10 mouse cellular contexts compared by ENCODE assay signal in genomic region chr16:42303461-42303860, GRCm38 (mm10). TPM values are rescaled to one million over a fixed set of nuclear protein-coding genes. Genes with fewer than 3 reads are reported as not detected.
DNase-seq lines count a peak whose midpoint lies in the region; ATAC-seq lines count a peak whose summit lies in the region.
"Had no signal": no experiment of that assay in that cellular context is flagged by ENCODE, and none has a peak within 500 bp of the region (broad histone marks: within the 10 kb centered on the region; RNA-seq: fewer than 3 reads in every experiment).

No protein-coding gene starts in this region.

- H3K4me3 ChIP-seq in forebrain, embryonic 15.5 days = no peak overlapping the region
- H3K4me3 ChIP-seq in midbrain, embryonic 13.5 days (replicated peaks) = no peak overlapping the region

- no peak overlapping the region for H3K9ac ChIP-seq in forebrain, embryonic 15.5 days (replicated peaks)
- no peak overlapping the region; the same call in 1 of the 2 replicates for H3K9ac ChIP-seq in midbrain, embryonic 13.5 days (replicated peaks)

- no peak for DNase-seq in frontal cortex, postnatal 25 days (ENCODE audit: low spot score in 2 of 2)
- DNase-seq in adipocyte (ENCODE audit: low spot score) = peak; percentile 93
- no peak for DNase-seq in testis, postnatal 10 days (ENCODE audit: low spot score)
- no peak for DNase-seq in heart, adult 11 months
- DNase-seq: liver had no signal

- WGBS in forebrain, embryonic 15.5 days = 14% methylated on average over 6 of the region's 6 CpGs
- WGBS in midbrain, embryonic 13.5 days = 50% methylated on average over 6 of the region's 6 CpGs

- peak overlapping the region; percentile 69 for H3K27ac ChIP-seq in forebrain, embryonic 15.5 days (replicated peaks)
- H3K27ac ChIP-seq in midbrain, embryonic 13.5 days = peak overlapping the region; percentile 61

- peak; percentile 76 for ATAC-seq in frontal cortex, adult (ENCODE audit: low TSS enrichment)
- peak; percentile 73 for ATAC-seq in forebrain, embryonic 15.5 days (replicated peaks)
- ATAC-seq in midbrain, embryonic 13.5 days = peak; percentile 32; the same call in 1 of the 2 replicates
- ATAC-seq in erythroid progenitor cell, adult 5-6 weeks (replicated peaks; ENCODE audit: low FRiP score, poor library complexity, severe bottlenecking) = no peak

- H3K36me3 ChIP-seq in forebrain, embryonic 15.5 days = no peaks in the 10 kb centered on the region
- no peaks in the 10 kb centered on the region for H3K36me3 ChIP-seq in midbrain, embryonic 13.5 days

- peaks cover 35% of the 10 kb centered on the region for H3K4me1 ChIP-seq in forebrain, embryonic 15.5 days
- H3K4me1 ChIP-seq in midbrain, embryonic 13.5 days (replicated peaks) = peaks cover 48% of the 10 kb centered on the region

- H3K4me2 ChIP-seq in forebrain, embryonic 15.5 days (replicated peaks) = no peak overlapping the region
- 0 out of 2 replicates have a peak overlapping the region, but pooled peaks have one; percentile 3 for H3K4me2 ChIP-seq in midbrain, embryonic 13.5 days (replicated peaks)

- no peaks in the 10 kb centered on the region for H3K9me3 ChIP-seq in forebrain, embryonic 15.5 days
- no peaks in the 10 kb centered on the region for H3K9me3 ChIP-seq in midbrain, embryonic 13.5 days

- no peaks in the 10 kb centered on the region for H3K27me3 ChIP-seq in forebrain, embryonic 15.5 days
- H3K27me3 ChIP-seq in midbrain, embryonic 13.5 days = no peaks in the 10 kb centered on the region
- H3K27me3 ChIP-seq: CH12.LX had no signal

RNA-seq across cellular contexts. Expression of gene Gap43, which starts 37.0 kb away (rescaled TPM):
- 699 and 719 TPM in 2 replicates for polyA plus RNA-seq in forebrain, embryonic 15.5 days (2015; fragmentation: Nextera tagmentation; extraction: Ambion mirVana)
- polyA plus RNA-seq in midbrain, embryonic 13.5 days (2015; fragmentation: Nextera tagmentation; extraction: Ambion mirVana) = 875 and 991 TPM in 2 replicates
- not detected in 2 replicates for total RNA-seq in erythroid progenitor cell, adult 5-6 weeks (2015; ENCODE audit: low replicate concordance)
- total RNA-seq in erythroid progenitor cell, adult 5-6 weeks (2017; ENCODE audit: low replicate concordance) = not detected in 2 replicates
- total RNA-seq: CH12.LX had no signal
